Mouse (Mus musculus) left cerebral cortex, adult 11 months (tissue): ENCODE data around the gene Hipk2.
"Not testable (repeated sequence)": the region's sequence is repeated elsewhere in the genome, so short reads cannot be mapped to it uniquely, and the experiment has no call there.

Source experiments
- DNase-seq: peaks from one replicate; pipeline ENCODE4 v3.0.0; 2022; ENCODE audit warnings: low spot score

The Hipk2 gene

GRCm38 (mm10) chr6:38698233-38698889, 177.6 kb downstream of the Hipk2 start:
- DNase-seq = no peak

DNA sequence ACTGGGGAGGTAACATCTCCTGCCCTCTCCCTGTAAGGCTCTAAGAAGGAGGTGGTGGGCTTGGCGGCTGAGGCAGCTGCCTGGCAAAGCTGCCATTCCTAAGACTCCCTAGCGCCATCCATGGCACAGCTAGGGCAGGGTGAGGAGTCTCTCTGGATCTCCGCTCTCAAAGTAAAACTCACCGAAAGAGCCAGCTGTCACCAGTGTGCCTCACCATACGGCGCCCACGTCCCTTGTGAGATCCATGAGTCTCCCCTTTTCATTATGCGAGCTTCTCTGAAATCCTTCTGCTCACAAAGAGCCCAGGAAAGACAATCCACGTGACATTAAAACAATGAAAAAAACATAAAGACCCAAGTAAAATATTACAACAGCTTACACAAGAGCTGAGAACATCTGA, 179.4 kb downstream of the Hipk2 start:
- DNase-seq = no peak

DNA sequence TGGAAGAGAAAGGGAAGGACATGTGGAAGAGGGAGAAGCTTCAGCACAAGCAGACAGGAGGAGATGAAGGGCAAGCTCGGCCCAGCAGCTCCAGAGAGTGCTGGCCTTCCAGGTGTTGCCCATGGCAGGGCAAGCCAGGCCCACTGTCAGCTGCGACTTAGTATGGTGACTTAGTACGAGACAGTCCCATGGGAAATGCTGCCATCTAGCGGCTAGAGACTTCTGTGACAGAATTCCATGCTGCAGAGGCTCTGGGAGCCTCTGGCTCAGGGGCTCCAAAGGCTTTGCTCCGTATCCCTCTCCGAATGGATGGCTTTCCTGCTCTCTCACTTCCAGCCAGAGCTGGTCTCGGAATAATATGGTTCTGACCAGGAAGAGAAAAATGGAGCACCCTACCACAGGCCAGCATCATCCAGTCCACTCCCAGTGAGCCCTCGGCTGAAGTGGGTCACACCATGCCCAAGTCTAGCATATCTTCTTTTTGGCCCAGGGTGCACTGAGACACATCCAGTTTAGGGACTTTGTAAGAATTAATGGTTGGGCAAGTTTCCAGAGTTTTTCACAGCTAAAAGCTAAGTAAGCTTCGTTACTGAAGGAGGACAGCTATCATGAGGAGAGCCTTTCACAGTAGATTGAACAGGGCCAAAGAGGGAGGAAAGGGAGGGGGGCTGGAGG, 180.4 kb downstream of the Hipk2 start:
- peak; percentile 78 for DNase-seq

DNA sequence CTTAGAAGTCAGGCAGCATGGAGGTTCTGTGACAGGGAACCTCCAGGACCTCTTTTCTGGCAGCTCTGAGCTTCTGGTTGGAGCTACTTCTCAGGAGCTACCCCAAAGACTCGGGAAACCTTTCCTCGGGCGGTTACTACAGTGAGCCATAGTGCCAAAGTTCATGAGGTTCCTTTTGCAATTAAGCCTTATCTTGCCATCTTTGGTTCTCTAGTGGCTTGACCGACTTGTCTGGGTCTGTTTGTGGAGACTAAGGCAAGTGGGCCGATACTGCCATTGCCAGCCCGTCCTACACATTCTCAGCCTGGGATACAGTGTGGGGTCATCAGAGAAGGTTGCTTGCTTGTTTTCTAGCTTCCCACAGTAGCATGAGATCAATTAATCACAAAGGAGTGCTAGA, 183.4 kb downstream of the Hipk2 start:
- no peak for DNase-seq

- no peak for DNase-seq
Measured at GRCm38 (mm10) chr6:38691052-38691451, 184.9 kb downstream of the Hipk2 start.

- DNase-seq = no peak
Measured at GRCm38 (mm10) chr6:38690615-38691014, 185.3 kb downstream of the Hipk2 start.

DNA sequence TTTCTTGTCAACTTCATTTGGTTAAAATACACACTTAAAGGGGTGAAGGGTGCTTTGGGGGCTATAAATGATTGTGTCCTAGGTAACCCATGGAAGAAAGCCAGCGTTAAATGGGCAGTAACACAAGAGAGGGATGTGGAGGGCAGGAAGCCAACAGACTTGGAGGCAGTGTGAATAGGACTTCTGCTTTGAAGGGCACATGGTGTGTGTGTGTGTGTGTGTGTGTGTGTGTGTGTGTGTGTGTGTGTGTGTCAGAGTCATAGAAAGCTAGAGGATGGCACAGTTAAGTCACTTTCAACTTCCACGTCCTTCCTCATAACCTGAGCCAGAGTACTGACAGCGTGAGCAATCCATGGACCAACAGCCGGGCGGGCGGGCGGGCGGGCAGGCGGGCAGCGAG, 187.1 kb downstream of the Hipk2 start:
- DNase-seq = no peak

- no peak for DNase-seq
Measured at GRCm38 (mm10) chr6:38687216-38687615, 188.7 kb downstream of the Hipk2 start.

GRCm38 (mm10) chr6:38682532-38682931, 193.4 kb downstream of the Hipk2 start:
- DNase-seq = no peak

DNA sequence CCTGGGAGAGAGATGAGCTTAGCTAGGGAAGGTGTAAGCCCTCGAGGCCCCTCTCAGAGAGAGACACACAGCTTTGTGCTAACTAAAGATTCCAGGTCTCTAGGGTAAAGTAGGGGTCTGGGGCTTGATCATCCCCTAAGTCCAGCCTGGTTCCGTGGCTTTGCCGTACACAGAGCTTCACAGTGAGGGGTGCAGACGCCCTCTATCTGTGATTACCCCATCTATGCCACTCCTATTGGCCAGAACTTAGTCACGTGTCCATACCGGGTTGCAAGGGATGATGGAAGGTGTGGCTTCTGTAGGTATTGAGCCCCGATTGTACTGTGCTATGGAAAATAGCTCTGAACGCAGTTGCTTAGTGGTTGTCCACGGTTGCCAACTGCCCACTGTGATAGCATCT, 198.3 kb downstream of the Hipk2 start:
- no peak for DNase-seq

DNA sequence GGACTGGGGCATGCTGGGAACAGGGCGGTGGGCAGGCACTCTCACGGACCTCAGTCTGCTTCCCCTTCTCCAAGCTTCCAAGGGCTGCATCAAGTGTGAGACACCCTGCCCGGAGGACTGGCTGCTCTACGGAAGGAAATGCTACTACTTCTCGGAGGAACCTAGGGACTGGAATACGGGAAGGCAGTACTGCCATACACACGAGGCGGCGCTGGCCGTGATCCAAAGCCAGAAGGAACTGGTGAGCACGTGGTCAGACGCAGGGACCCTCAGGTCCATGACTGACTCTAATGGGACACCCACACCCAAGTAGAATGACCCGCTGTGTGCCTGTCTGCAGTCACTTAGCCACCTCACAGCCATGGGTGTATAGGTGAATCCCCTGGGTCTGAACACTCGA, 199.2 kb downstream of the Hipk2 start:
- no peak for DNase-seq

GRCm38 (mm10) chr6:38676217-38676616, 199.7 kb downstream of the Hipk2 start:
- DNase-seq = no peak

DNA sequence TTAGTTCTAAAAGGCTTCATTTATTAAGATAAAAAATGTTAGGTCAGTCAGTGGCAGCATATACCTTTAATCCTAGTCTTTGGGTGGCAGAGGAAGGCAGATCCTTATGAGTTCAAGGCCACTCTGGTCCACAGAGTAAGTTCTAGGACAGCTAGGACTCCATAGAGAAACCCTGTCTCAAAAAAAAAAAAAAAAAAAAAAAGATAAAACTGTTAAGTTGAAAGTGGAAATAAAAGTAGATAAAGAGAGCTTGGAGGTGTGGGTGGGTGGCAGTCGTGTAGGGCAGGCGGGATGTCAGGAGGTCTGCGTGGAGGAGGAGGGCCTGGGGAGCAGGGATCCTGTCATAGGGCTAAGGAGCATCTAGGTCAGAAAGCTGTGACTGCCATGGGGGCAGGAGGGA, 204.0 kb downstream of the Hipk2 start:
- DNase-seq = no peak

GRCm38 (mm10) chr6:38671270-38671669, 204.7 kb downstream of the Hipk2 start:
- DNase-seq = no peak

- DNase-seq = not testable (repeated sequence)
Measured at GRCm38 (mm10) chr6:38670488-38670887, 205.5 kb downstream of the Hipk2 start.

- no peak for DNase-seq
Measured at GRCm38 (mm10) chr6:38669580-38669979, 206.4 kb downstream of the Hipk2 start.

- peak; percentile 25 for DNase-seq
Measured at GRCm38 (mm10) chr6:38662714-38663615, 213.0 kb downstream of the Hipk2 start, which contains the start of gene Clec2l. Clec2l (plus strand) TSS chr6:38663069.

GRCm38 (mm10) chr6:38661626-38662025, 214.3 kb downstream of the Hipk2 start:
- DNase-seq = no peak

DNA sequence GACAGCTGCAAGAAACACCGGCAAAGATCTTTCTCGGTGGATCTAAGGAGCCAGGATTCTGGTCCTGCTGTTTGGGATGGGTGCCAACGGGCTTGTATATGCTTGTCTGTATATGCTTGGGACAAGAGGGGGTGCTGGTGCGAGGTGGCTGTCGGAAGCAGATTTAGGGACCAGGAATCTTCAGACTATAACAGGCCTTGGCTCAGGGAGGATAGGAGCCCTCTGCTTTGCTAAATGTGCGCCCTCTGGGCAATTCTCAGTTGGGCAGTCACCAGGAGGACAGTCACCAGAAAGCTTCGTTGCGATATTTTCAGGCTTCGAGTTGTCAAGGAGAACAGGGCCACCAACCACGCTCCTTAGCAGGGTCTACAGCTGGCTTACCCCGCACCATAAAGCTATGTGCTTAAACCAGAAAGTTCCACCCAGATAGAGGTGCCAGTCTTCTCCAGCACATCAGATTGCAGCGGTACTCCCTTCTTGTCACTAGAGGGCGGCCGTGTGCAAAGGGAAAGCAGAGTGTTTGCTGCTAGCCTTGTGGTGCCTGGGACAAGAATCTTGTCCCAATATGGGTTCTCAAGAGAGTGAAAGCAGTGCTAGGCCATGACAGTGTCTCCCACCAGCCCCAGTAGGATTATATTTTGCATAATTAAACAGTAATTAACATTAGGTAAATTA, 225.6 kb downstream of the Hipk2 start:
- peak; percentile 63 for DNase-seq

DNA sequence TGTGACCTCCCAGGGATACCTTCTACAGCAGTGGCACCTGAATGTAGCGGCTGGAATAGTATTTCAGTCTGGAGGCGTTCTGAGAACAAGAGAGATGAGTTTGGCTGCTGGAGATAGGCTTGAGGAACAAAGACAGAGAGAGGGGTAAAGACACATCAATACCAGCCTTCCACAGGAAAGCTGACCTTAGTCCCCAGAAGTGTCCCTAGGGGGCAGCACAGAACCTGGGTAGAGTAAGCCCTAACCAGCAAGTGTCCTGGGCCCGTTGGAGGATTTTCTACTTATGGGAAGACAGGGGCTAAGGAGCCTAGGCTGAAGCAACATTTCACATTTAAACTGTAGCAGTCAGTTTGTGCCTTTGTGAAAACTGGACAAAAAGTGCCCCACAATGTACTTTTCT, 226.4 kb downstream of the Hipk2 start:
- DNase-seq = no peak
